Mouse (Mus musculus) central nervous system, embryonic 11.5 days (tissue): Measurements from ENCODE around the gene Tchp. TPM values are rescaled to one million over a fixed set of nuclear protein-coding genes. Genes with fewer than 3 reads are reported as not detected.

ENCODE experiments used
- polyA plus RNA-seq: library from polyadenylated mRNA; depleted of rRNA; stranded (reverse); fragments of >200 nt; gene quantifications from 2 replicates; pipeline ENCODE4 v1.2.3, GENCODE M21; 2012; rRNA removed

Gene Tchp
- polyA plus RNA-seq: 37.6 and 60.1 TPM in 2 replicates

DNA sequence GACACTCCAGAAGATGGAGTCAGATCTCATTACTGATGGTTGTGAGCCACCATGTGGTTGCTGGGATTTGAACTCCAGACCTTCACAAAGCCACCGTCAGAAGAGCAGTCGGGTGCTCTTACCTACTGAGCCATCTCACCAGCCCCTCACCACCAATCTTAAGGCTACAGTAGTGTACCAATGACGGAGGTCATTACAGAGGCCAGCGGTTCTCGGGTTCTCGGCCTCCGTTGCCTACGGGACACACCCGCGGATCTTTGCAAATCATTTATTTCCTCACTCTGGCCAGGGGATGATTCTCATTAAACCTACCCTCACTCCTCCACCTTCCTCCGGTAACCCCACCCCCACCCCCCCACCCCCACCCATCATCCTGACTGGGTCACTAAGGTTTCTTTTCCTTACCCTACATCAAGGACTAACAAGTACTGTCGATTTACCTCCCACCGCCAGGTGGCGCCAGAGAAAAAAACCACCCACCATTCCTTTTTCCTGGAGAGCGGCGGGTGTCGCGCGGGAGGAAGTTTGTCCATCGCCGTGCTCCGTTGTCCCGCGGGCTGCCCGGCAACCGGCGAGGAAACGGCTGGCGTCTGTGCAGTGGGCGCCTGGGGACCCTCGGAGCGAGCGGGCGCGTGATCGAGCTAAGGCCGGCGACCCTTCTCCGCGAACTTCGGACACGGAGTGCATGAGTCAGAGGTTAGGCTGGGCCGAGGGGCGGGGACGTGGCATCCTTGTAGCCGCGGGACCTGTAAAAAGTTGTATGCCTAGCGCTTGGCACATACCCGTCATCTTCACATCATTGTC, at the start of gene Tchp:
Gene Tchp (plus strand): TSS at position 496 of the 804 bp plus-strand sequence.

DNA sequence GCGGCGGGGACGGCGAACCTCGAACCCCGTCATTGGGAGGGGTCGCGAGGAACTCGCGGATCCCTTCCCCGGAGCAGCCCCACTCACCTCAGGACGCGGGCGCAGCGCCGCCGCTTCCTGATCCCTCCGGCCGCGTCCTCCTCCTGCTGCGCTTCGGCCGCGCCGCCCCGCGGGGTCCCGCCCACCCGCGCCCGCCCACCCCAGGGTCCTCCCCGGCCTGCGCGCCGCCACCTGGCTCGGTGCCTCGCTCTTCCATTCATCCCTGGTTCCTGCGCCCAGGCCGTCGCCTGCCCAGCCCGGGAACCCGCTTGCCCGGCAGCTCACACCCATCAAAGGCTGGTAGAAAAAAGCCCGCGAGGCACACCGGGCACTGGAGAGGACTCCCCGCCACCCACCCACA, 49.3 kb upstream of the Tchp start, which contains the start of gene Trpv4:
Gene Trpv4 (minus strand): TSS at position 167 of the 400 bp plus-strand sequence.

DNA sequence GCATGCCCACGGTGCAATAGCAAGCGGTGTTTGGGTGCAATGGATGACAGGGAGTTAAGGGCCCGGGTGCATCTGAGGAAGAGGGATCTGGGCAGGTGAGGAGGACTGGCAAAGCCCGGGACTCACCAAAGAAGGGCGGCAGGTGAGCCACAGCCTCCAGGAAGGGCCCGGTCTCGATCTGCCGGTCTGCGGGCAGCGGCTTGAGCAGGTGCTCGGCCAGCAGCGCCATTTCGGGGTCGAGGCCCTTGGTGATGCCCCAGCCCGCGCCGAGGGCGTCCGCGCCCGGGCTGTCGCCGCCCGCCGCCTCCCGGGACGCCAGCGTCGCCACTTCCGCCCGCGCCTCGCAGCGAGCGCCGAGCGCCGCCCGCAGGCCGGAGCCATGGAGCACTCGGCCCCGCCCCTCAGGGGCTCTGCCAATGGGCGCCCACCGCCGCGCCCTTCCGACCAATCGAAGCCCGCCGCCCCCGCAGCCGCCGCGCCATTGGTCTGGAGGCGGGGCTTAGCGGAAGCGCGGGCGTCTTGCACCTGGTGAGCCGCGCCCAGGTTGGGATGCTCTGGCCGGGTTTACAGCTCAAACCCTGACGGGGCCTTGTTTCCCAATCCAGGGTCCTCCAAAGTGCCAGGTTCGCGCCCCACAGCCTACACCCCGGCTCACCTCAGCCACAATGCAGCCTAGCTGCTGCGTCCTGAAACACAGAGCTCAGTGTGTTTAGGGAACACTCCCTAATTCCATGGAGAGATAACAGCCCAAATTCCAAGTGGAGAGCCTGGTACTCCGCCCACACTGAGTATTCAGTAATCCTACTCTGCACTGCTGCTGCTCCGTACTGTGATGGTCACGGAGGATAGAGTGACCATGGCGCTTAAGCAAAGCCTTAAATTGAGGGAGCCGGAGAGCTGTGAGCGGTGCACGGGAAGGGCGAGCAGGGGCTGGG, 16.7 kb upstream of the Tchp start, which contains the start of gene Gltp:
Gene Gltp (minus strand): TSS at position 352 of the 935 bp plus-strand sequence.

Other genes starting within 250 kb of the Tchp start
- 7.0 and 7.1 TPM in 2 replicates for gene Fam222a, start 139.7 kb upstream of the Tchp start, polyA plus RNA-seq
- 0.47 and 1.2 TPM in 2 replicates for gene Trpv4, start 49.3 kb upstream of the Tchp start, polyA plus RNA-seq
- 29.9 and 35.4 TPM in 2 replicates for gene Gltp, start 16.8 kb upstream of the Tchp start, polyA plus RNA-seq
- gene Ankrd13a, start 66.9 kb downstream of the Tchp start, polyA plus RNA-seq: 59.0 and 64.2 TPM in 2 replicates
- gene Git2, start 67.8 kb downstream of the Tchp start, polyA plus RNA-seq: 34.7 and 43.9 TPM in 2 replicates
- 112 and 114 TPM in 2 replicates for gene 1500011B03Rik, start 115.7 kb downstream of the Tchp start, polyA plus RNA-seq
- not detected in 2 replicates for gene 4930519G04Rik, start 145.9 kb downstream of the Tchp start, polyA plus RNA-seq
- gene Gm9936, start 150.9 kb downstream of the Tchp start, polyA plus RNA-seq: 0.17 and 0.31 TPM in 2 replicates
- 1.6 and 1.9 TPM in 2 replicates for gene Oasl2, start 189.2 kb downstream of the Tchp start, polyA plus RNA-seq
- 0.12 and 0.35 TPM in 2 replicates for gene Oasl1, start 215.5 kb downstream of the Tchp start, polyA plus RNA-seq
- gene 2210016L21Rik, start 234.4 kb downstream of the Tchp start, polyA plus RNA-seq: 36.8 and 52.9 TPM in 2 replicates